Mouse (Mus musculus): Measurements from ENCODE around the gene B3gnt7.

The B3gnt7 gene

DNA sequence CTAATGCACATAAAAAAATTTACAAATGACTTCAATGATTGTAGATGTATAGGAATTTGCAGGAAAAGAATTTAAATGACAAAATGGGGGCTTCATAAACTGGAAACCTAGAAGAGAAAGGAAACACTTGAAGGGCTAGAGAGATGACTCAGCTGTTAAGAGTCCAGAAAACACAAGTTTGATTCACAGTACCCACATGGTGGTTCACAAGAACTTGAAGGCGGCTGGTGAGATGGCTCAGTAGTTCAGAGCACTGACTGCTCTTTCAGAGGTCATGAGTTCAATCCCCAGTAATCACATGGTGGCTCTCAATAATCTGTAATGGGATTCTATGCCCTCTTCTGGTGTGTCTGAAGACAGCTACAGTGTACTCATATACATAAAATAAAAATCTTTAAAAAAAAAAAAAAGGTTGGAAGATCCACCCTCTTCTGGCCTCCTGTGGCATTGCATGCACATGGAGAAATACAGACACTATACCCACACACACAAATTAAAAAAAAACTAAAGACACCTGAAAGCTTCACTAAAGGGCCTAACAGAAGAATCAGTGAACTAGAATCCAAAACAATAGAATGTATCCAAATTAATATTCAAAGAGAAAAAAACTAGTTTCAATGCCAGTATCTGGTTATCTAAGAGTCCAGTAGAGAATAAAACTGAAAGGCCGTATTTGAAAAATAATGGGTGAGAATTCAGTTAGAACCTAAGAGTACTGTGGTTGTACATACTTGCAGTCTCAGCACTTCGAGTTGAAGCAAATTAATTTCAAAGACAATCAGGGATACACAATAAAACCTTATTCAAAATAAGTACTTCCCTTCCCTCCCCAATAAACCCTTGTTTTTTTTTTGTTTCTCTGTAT, 44.5 kb downstream of the B3gnt7 start:
- DNase-seq = peak; percentile 53

- no peak for DNase-seq
Observed at GRCm38 (mm10) chr1:86347716-86348045, 45.0 kb downstream of the B3gnt7 start.

DNA sequence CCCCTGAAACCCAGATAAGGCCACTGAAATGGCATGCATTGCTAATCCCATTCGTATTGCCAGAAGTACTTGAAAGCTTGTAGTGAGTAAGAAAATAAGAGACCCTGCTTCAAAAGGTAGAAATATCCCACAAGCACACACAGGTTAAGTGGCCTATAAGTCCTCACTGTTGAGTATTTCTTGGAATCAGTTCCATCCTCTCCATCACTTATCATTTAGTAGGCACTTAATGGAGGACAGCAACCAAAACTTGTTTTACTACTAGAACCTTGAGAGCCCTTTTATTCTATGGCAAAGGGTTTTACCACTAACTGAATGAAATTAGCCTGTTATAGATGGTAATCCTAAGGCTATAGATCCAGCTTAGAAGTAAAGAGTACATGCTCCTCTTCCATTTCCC, 45.5 kb downstream of the B3gnt7 start:
- no peak for DNase-seq

DNA sequence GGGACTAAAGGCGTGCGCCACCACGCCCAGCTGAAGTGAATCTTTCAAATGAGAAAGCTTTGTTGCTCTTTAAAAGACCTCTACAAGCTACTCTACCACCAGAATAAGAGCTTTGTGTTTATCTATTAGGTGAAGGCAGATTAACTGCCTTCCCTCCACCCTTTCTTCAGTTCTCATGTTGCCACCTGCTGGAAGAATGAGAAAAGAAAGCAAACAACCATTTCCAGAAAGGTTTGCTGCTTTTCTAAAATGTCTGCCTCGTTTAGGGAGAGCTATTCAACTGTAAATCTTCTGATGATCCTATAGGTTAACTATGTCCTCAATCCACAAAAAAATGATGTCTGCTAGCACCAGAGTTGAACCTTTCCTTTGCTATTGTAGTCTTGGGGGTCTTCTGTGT, 46.2 kb downstream of the B3gnt7 start:
- no peak for DNase-seq

- DNase-seq = no peak
Observed at GRCm38 (mm10) chr1:86349201-86349600, 46.6 kb downstream of the B3gnt7 start.

DNA sequence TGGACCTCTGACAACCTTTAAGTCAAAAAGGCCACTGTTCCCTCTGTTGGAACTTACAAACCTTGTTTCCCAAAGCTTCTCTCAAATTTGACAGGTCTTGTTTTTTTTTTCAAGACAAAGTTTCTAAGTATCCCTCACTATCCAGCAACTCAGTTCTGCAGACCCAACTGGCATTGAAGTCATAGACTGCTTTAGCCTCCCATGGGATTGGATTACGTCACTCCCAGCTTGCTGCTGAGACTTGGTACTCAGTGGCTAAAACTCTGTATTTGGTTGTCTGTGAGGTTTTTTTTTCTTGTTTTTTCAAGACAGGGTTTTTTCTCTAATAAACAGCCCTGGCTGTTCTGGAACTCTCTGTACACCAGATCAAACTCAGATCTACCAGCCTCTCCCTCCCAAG, 47.1 kb downstream of the B3gnt7 start:
- DNase-seq = no peak

GRCm38 (mm10) chr1:86350576-86350975, 47.9 kb downstream of the B3gnt7 start:
- no peak for DNase-seq

DNA sequence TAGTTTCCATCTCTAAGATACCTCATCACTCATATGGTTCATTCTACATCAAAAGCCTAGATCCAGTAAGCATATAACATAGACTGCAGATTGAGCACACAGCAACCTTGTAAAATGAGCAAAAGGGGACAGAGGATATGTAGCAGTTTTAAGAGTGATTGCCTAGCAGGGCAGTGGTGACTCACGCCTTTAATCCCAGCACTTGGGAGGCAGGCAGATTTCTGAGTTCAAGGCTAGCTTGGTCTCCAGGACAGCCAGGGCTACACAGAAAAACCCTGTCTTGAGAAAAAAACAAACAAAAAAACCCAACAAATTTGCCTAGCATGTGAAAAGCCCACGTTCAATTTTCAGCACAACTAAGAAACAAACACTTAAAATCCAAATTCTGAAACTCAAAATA, 51.6 kb downstream of the B3gnt7 start:
- no peak for DNase-seq
